Mouse (Mus musculus) bone marrow macrophage, adult 2 months (primary cell): ENCODE measurements around the gene Rabggta. TPM values are rescaled to one million over a fixed set of nuclear protein-coding genes. Genes with fewer than 3 reads are reported as not detected.

ENCODE experiments used
- H3K27ac ChIP-seq: 2 replicates; pipeline ENCODE4 v1.5.1; 2012; ENCODE audit warnings: low read depth, low read length; ENCODE audit not compliant: insufficient read depth
- H3K4me1 ChIP-seq: 2 replicates; pipeline ENCODE4 v1.6.1; 2012; ENCODE audit warnings: low read length; ENCODE audit not compliant: control insufficient read depth, insufficient read depth
- H3K4me3 ChIP-seq: 2 replicates; pipeline ENCODE4 v1.5.1; 2012; ENCODE audit warnings: mild to moderate bottlenecking, low read length, moderate library complexity; ENCODE audit not compliant: insufficient read depth
- CTCF ChIP-seq: IDR thresholded peaks from 2 replicates; pipeline ENCODE4 v1.5.1; 2012; ENCODE audit warnings: low read depth, mild to moderate bottlenecking, low read length, moderate library complexity
- POLR2A ChIP-seq: IDR thresholded peaks from 2 replicates; pipeline ENCODE4 v1.6.1; 2012; ENCODE audit warnings: mild to moderate bottlenecking, low read depth, low read length, borderline replicate concordance
- polyA plus RNA-seq: library from polyadenylated mRNA; stranded (reverse); fragments of >200 nt; gene quantifications from 2 replicates; pipeline ENCODE4 v1.2.4, GENCODE M21; 2012; ENCODE audit not compliant: missing spikeins, insufficient read depth, insufficient read length

Gene Rabggta
- polyA plus RNA-seq, 1 experiment, result 29.4 TPM

DNA sequence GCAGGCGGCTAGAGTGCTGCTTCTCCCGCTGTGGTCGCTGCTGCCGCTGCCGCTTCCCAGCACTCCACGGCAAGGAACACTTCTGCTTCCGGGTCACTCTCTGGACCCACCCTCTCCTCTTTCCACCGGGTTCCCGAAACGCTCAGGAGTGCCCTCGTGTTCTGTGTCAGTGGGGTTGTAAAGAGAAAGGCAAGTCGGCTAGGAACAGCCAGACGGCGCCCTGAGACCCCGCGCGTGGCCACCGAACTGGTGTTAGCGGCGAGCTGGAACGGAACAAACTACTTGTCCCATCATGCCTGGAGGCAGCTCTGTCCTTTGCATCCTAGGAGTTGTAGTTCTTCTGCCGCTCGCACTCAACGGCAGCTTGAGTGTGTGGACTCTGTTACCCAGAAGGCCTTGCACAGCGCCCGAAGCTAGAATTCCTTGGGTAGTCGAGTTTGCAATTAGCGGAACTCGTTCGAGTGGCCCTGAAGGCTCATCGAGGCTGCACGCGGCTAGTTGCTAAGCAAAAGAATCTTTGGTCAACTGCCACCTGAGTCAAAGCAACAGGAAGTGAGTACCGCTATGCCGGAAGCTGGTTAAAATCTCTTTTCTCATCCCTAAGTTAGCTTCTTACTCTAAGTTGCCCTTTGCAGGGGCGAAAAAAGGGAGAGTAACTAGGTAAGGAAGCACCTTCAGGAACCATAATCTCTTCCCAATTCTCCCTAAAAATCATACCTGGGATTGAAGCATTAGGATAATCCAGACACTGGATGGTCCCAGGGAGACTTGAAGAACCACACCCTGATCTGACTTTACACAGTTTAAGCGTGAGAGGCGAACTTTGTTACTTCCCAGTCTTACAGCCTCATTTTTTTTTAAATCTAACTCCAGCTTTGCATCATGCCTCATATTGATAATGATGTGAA lies 50.0 kb downstream of the Rabggta start, which contains the start of the genes Gmpr2 and Nedd8:
Gene Gmpr2 (plus strand): TSS at position 109 of the 908 bp plus-strand sequence.
Gene Nedd8 (minus strand): TSS at position 292 of the 908 bp plus-strand sequence.
- Histone ChIP-seq H3K4me3 (peak within 1 kb of the TSS; percentile 91), H3K27ac (peak within 1 kb of the TSS; percentile 92), H3K4me1 (peaks cover 15% of the 10 kb centered on the region)
- TF ChIP-seq POLR2A (no peak), CTCF (no peak)

DNA sequence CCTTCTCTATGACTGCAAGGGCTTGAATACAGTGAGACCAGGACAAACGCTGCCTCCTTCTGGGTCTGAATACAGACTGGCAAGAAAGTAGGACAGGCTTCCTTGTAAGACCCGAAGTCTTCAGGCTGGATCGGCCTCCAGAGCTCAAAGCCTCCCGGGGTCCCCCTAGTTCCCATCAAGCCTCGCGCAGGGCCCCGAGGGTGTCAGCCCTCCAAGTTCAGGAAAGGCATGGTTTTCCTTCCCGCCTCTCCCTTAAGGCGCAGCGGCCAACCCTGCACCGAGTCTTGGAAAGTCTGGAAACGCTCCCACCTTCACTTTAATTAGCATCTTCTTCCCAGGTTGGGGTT lies 50.6 kb downstream of the Rabggta start:
- TF ChIP-seq CTCF (no peak), POLR2A (no peak)
- peak overlapping the region; percentile 92 for H3K27ac ChIP-seq
- peaks cover 9% of the 10 kb centered on the region for H3K4me1 ChIP-seq

More for the DNA sequence above, 50.6 kb downstream of the Rabggta start:
- H3K4me3 ChIP-seq, result peak overlapping the region; percentile 91

Other genes starting within 250 kb of the Rabggta start
- gene Dhrs4, start 243.5 kb downstream of the Rabggta start, polyA plus RNA-seq, result 28.3 and 33.4 TPM in 2 replicates
- 0.43 TPM in 1 of 2 replicates, not detected in the other for gene Carmil3, start 231.6 kb downstream of the Rabggta start, polyA plus RNA-seq
- not detected in 2 replicates for gene Cpne6, start 211.8 kb downstream of the Rabggta start, polyA plus RNA-seq
- gene Nrl, start 197.3 kb downstream of the Rabggta start, polyA plus RNA-seq, result not detected in 2 replicates
- gene Pck2, start 182.0 kb downstream of the Rabggta start, polyA plus RNA-seq, result 34.7 and 38.6 TPM in 2 replicates
- gene Dcaf11, start 162.3 kb downstream of the Rabggta start, polyA plus RNA-seq, result 54.5 and 57.0 TPM in 2 replicates
- gene A730061H03Rik, start 161.9 kb downstream of the Rabggta start, polyA plus RNA-seq, result not detected in 2 replicates
- not detected in 2 replicates for gene Fitm1, start 146.6 kb downstream of the Rabggta start, polyA plus RNA-seq
- 382 and 397 TPM in 2 replicates for gene Psme1, start 144.1 kb downstream of the Rabggta start, polyA plus RNA-seq
- gene Emc9, start 137.0 kb downstream of the Rabggta start, polyA plus RNA-seq, result 19.3 and 21.9 TPM in 2 replicates
- 219 and 291 TPM in 2 replicates for gene Psme2, start 131.2 kb downstream of the Rabggta start, polyA plus RNA-seq
- gene Rnf31, start 130.6 kb downstream of the Rabggta start, polyA plus RNA-seq, result 38.5 and 45.6 TPM in 2 replicates
- 74.7 and 77.7 TPM in 2 replicates for gene Irf9, start 118.7 kb downstream of the Rabggta start, polyA plus RNA-seq
- gene Rec8, start 104.2 kb downstream of the Rabggta start, polyA plus RNA-seq, result 0.25 TPM in 1 of 2 replicates, not detected in the other
- 31.4 and 33.3 TPM in 2 replicates for gene Ipo4, start 86.3 kb downstream of the Rabggta start, polyA plus RNA-seq
- 0.59 and 3.0 TPM in 2 replicates for gene Gm49378, start 84.4 kb downstream of the Rabggta start, polyA plus RNA-seq
- 61.9 and 64.9 TPM in 2 replicates for gene Tm9sf1, start 78.5 kb downstream of the Rabggta start, polyA plus RNA-seq
- 1.6 and 1.7 TPM in 2 replicates for gene Tssk4, start 72.1 kb downstream of the Rabggta start, polyA plus RNA-seq
- gene Mdp1, start 61.8 kb downstream of the Rabggta start, polyA plus RNA-seq, result 35.9 and 36.3 TPM in 2 replicates
- gene Gmpr2, start 50.3 kb downstream of the Rabggta start, polyA plus RNA-seq, result 38.8 and 41.2 TPM in 2 replicates
- 318 and 335 TPM in 2 replicates for gene Nedd8, start 50.1 kb downstream of the Rabggta start, polyA plus RNA-seq
- 18.0 and 19.5 TPM in 2 replicates for gene Tinf2, start 40.4 kb downstream of the Rabggta start, polyA plus RNA-seq
- gene Tgm1, start 8.3 kb downstream of the Rabggta start, polyA plus RNA-seq, result 0.59 and 1.1 TPM in 2 replicates
- 117 and 120 TPM in 2 replicates for gene Dhrs1, start 23.4 kb upstream of the Rabggta start, polyA plus RNA-seq
- gene Nop9, start 23.4 kb upstream of the Rabggta start, polyA plus RNA-seq, result 17.1 and 22.1 TPM in 2 replicates
- 0.67 TPM in 1 of 2 replicates, not detected in the other for gene Cideb, start 36.2 kb upstream of the Rabggta start, polyA plus RNA-seq
- 0.15 and 0.25 TPM in 2 replicates for gene Ltb4r2, start 39.2 kb upstream of the Rabggta start, polyA plus RNA-seq
- 1.5 and 1.7 TPM in 2 replicates for gene Ltb4r1, start 43.7 kb upstream of the Rabggta start, polyA plus RNA-seq
- not detected in 2 replicates for gene Adcy4, start 61.8 kb upstream of the Rabggta start, polyA plus RNA-seq
- gene Ripk3, start 66.6 kb upstream of the Rabggta start, polyA plus RNA-seq, result 28.4 and 31.8 TPM in 2 replicates
- 0.36 and 0.99 TPM in 2 replicates for gene Nfatc4, start 100.9 kb upstream of the Rabggta start, polyA plus RNA-seq
- 2.3 and 3.2 TPM in 2 replicates for gene Nynrin, start 131.7 kb upstream of the Rabggta start, polyA plus RNA-seq
- gene Cbln3, start 162.1 kb upstream of the Rabggta start, polyA plus RNA-seq, result 0.16 TPM in 1 of 2 replicates, not detected in the other
- 26.8 and 28.9 TPM in 2 replicates for gene Khnyn, start 162.7 kb upstream of the Rabggta start, polyA plus RNA-seq
- 2.0 and 3.2 TPM in 2 replicates for gene Sdr39u1, start 178.0 kb upstream of the Rabggta start, polyA plus RNA-seq
- not detected in 2 replicates for gene Cma1, start 222.4 kb upstream of the Rabggta start, polyA plus RNA-seq
- gene Cma2, start 228.7 kb upstream of the Rabggta start, polyA plus RNA-seq, result not detected in 2 replicates